Mouse (Mus musculus) lung, postnatal 0 days (tissue): ENCODE measurements around the gene Slc26a1.

Experiments used
- CTCF ChIP-seq: IDR thresholded peaks from 2 replicates; pipeline ENCODE4 v1.5.1; 2016; ENCODE audit warnings: antibody characterized with exemption, mild to moderate bottlenecking
- EP300 ChIP-seq: IDR thresholded peaks from 2 replicates; pipeline ENCODE4 v1.6.1; 2016; ENCODE audit warnings: antibody characterized with exemption, mild to moderate bottlenecking, control low read depth

DNA sequence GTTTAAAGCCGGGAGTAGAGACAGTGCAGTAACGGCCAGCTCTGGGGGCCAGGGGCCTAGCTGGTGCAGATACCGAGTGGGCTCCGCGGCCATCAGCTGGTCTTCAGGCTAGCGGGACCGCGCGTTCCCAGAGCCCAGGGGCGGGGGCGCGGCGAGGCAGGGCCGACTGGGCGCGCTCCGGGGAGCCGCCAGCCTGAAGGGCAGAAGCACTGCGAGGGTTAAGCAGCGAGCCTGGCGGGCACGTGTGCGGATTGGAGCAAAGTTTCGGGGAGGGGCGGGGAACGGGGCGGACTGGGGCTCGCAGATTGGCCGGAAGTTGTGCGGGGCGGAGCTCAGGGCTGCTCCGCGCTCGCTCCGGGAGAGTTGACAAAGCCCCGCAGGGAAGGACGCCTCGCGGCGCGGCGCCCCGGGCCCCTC, 18.5 kb upstream of the Slc26a1 start:
- no peak; the same call in 1 of the 2 replicates for TF ChIP-seq CTCF
- no peak for TF ChIP-seq EP300
